Mouse (Mus musculus) lung, embryonic 16.5 days (tissue): ENCODE measurements around the gene Alk. TPM values are rescaled to one million over a fixed set of nuclear protein-coding genes. Genes with fewer than 3 reads are reported as not detected.
A peak's percentile ranks its signal among the peaks of the same experiment; 100 is the strongest.

Source experiments
- ATAC-seq: fragments of 200-750 bp; cut with Nextera tagmentation; 2 replicates; pipeline ENCODE4 v1.8.0; 2017; ENCODE audit warnings: low read depth, mild to moderate bottlenecking, moderate library complexity
- H3K27ac ChIP-seq: fragments of 300-500 bp; sonication (generic); 2 replicates; pipeline ENCODE4 v1.5.1; 2014; ENCODE audit warnings: mild to moderate bottlenecking, control low read depth, low read length
- H3K27me3 ChIP-seq: fragments of 300-500 bp; sonication (generic); 2 replicates; pipeline ENCODE4 v1.6.1; 2014; ENCODE audit warnings: low read depth, low read length, mixed read lengths; ENCODE audit not compliant: control insufficient read depth, insufficient read depth
- H3K36me3 ChIP-seq: fragments of 300-500 bp; sonication (generic); 2 replicates; pipeline ENCODE4 v1.6.1; 2014; ENCODE audit warnings: low read length; ENCODE audit not compliant: control insufficient read depth, insufficient read depth
- H3K4me1 ChIP-seq: fragments of 300-500 bp; sonication (generic); replicated peaks from 2 replicates; pipeline ENCODE4 v1.6.1; 2014; ENCODE audit warnings: low read length, mixed read lengths; ENCODE audit not compliant: control insufficient read depth, insufficient read depth
- H3K4me2 ChIP-seq: fragments of 300-500 bp; sonication (generic); 2 replicates; pipeline ENCODE4 v1.6.1; 2014; ENCODE audit warnings: low read depth, low read length, control low read depth
- H3K4me3 ChIP-seq: fragments of 300-500 bp; sonication (generic); 2 replicates; pipeline ENCODE4 v1.5.1; 2014; ENCODE audit warnings: mild to moderate bottlenecking, low read length, control low read depth
- H3K9ac ChIP-seq: fragments of 300-500 bp; sonication (generic); 2 replicates; pipeline ENCODE4 v1.6.1; 2014; ENCODE audit warnings: low read length, control low read depth
- H3K9me3 ChIP-seq: fragments of 300-500 bp; sonication (generic); 2 replicates; pipeline ENCODE4 v1.6.1; 2016; ENCODE audit warnings: low read length; ENCODE audit not compliant: control insufficient read depth
- WGBS: fragments of 180-500 bp; shearing (Covaris S2); extraction: QIAGEN DNeasy Blood & Tissue Kit; methylation state at CpG from one replicate; pipeline ENCODE4 v1.1.7; 2014; 5-methylcytosine and 5-hydroxymethylcytosine counted together
- polyA plus RNA-seq: library from polyadenylated mRNA; unstranded; fragments of >200 nt; fragmentation: Nextera tagmentation; extraction: Ambion mirVana; gene quantifications from 2 replicates; pipeline ENCODE4 v1.2.1, GENCODE M21; 2015

Alk gene
- polyA plus RNA-seq, 1 experiment from 2014 or later: not detected

DNA sequence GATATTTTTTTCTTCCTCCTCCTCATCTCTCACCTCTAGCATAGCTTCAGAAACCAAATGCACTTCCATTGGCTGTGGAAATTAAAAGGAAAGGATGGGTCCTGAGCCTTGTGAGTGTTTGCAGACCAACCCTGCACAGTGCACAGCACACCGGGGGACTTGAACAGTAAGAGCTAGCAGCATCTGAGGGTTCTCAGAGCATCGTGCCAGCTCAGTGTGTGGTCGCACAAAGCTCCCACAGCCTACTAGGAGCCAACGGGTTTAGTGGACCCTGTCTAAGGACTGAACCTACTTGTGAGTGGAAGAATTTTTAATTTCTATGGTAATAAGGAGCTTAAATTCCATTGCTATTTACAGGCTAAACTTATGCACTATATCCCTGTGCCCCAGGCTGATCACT is 58.2 kb downstream of the Alk start:
- 79% methylated on average over 4 of the region's 4 CpGs for WGBS
- Histone ChIP-seq H3K27me3 (no peaks in the 10 kb centered on the region), H3K4me2 (no peak overlapping the region), H3K4me3 (no peak overlapping the region), H3K4me1 (no peaks in the 10 kb centered on the region), H3K9me3 (no peaks in the 10 kb centered on the region), H3K27ac (no peak overlapping the region), H3K9ac (no peak overlapping the region), H3K36me3 (no peaks in the 10 kb centered on the region)
- ATAC-seq: no peak

DNA sequence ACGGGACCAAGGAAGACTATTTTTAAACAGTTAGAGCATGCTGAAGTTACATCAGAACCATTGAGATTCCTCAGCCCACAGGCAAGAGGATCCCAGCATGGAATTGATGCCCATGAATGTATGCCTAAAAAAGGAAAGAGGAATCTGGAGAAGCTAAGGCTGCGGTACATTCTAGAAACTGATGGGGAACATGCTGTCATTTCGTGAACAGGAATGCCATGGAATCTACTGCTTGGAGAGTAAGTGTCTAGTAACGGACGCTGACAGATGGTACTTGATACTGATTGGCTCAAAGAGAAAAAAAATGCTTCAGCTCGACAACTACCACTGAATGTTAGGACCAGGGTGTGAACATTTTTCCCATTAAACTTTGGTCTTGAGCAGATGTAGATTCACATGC is 69.1 kb downstream of the Alk start:
- no peak overlapping the region for H3K27ac ChIP-seq
- H3K4me1 ChIP-seq: no peaks in the 10 kb centered on the region
- no peaks in the 10 kb centered on the region for H3K9me3 ChIP-seq
- WGBS: 76% methylated on average over 6 of the region's 6 CpGs
- no peak overlapping the region for H3K4me2 ChIP-seq
- no peaks in the 10 kb centered on the region for H3K27me3 ChIP-seq
- H3K4me3 ChIP-seq: no peak overlapping the region
- H3K9ac ChIP-seq: no peak overlapping the region
- no peak for ATAC-seq
- H3K36me3 ChIP-seq: no peaks in the 10 kb centered on the region

DNA sequence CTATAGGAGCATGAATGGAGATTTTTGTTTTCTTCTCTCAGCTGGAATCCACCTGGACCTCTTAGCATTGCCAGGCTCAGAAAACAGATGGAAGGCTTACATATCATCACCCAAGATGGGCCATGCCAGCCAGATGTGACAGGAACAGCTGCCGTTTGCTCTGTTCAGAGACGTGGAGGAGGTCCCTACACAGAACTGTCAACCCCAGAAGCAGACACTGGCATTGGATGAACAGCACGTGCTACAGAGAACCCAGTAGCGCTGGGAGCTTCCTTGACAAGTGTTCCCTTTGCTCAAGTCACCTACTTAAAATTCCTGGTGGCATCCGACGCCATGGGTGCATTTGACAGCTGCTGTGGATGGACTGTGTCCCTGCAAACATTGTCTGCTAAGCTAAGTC is 72.2 kb downstream of the Alk start:
- H3K27me3 ChIP-seq: no peaks in the 10 kb centered on the region
- no peak overlapping the region for H3K27ac ChIP-seq
- H3K4me2 ChIP-seq: no peak overlapping the region
- no peak overlapping the region for H3K9ac ChIP-seq
- 52% methylated on average over 6 of the region's 6 CpGs for WGBS
- H3K4me1 ChIP-seq: no peaks in the 10 kb centered on the region
- no peak for ATAC-seq
- H3K4me3 ChIP-seq: no peak overlapping the region
- H3K9me3 ChIP-seq: no peaks in the 10 kb centered on the region
- H3K36me3 ChIP-seq: no peaks in the 10 kb centered on the region

DNA sequence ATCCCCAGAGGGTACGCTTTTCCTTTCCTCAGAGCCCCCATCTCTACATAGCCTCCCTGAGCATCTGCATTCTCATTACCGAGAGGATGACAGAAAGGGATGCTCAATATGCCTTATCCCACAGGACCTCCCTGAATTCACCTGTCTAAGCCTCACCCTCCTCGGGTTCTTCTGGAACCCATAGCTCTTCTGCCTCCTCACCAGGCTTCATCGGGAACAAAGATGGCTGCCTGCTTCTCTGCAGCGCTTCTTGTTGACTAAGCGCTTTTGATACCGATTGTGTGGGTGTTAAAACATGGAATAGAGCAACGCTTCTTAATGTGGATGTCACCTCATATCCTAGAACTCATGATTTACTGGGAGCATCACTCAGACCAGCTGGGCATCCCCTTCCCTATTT is 75.9 kb downstream of the Alk start:
- WGBS: 88% methylated on average over 8 of the region's 8 CpGs
- no peaks in the 10 kb centered on the region for H3K9me3 ChIP-seq
- no peaks in the 10 kb centered on the region for H3K4me1 ChIP-seq
- no peaks in the 10 kb centered on the region for H3K36me3 ChIP-seq
- H3K4me2 ChIP-seq: no peak overlapping the region
- H3K4me3 ChIP-seq: no peak overlapping the region
- ATAC-seq: no peak
- H3K27me3 ChIP-seq: no peaks in the 10 kb centered on the region
- no peak overlapping the region for H3K27ac ChIP-seq
- H3K9ac ChIP-seq: no peak overlapping the region

DNA sequence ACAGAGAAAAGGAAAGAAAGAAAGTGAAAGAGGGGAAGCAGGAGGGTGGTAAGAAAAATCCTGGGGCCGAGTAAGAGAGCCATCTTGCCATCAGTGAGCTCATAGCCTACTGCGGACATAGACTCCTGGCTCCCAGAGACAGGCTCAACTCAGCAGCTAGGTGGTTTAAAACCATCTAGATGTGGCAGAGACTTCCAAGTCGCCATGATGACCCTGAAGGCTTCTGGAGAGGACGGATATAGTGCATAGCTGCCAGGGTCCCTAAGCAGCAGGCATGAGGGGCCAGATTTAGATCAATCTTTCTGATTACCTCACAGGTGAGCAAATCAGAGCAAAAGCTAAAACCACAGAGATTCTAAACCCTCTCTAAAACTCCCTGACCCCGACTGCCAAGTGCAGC is 76.9 kb downstream of the Alk start:
- Histone ChIP-seq H3K9me3 (no peaks in the 10 kb centered on the region), H3K27ac (no peak overlapping the region), H3K4me3 (no peak overlapping the region), H3K4me2 (no peak overlapping the region), H3K4me1 (no peaks in the 10 kb centered on the region), H3K27me3 (no peaks in the 10 kb centered on the region), H3K36me3 (no peaks in the 10 kb centered on the region), H3K9ac (no peak overlapping the region)
- no peak for ATAC-seq
- 67% methylated on average over 5 of the region's 5 CpGs for WGBS

DNA sequence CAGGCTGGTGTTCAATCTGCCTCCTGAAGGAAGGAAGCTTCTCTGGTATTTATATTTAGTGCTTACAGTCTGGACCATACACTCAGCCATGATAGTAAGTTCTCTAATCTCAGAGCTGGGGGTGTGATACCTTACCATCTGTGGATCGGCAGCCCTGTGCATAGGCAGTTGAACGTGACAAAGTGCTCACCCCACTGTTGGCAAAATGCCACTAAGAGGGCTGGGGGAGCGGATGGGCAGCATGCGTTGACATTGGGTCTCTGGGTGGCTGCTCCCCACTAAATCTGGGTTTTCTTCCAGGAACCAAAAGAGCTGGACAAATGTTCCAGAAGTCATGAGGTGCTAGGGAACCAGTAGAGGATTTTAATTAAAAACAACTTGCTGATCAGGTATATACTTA is 78.1 kb downstream of the Alk start:
- Histone ChIP-seq H3K9ac (no peak overlapping the region), H3K4me1 (no peaks in the 10 kb centered on the region), H3K27ac (no peak overlapping the region), H3K27me3 (no peaks in the 10 kb centered on the region), H3K9me3 (no peaks in the 10 kb centered on the region), H3K4me2 (no peak overlapping the region), H3K36me3 (no peaks in the 10 kb centered on the region), H3K4me3 (no peak overlapping the region)
- 63% methylated on average over 4 of the region's 4 CpGs for WGBS
- ATAC-seq: no peak

DNA sequence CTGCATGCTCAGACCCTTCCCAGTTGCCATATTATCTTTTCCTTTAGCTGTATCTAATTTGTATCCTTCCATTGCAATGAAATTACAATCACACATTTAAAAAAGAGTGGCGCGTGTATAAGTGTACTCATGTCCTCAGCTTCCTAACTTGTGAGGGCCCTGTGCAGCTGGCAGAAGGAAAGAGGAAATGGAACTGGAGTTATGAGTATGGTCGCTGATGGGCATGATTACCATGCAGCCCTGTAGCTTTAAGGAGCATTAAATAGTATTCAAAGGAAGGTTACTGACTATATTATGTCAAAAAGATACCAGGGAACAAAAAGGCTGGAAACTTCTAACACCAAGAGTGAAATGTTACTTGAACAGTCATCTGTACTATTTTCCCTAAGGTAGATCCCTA is 79.6 kb downstream of the Alk start:
- 80% methylated on average over 3 of the region's 3 CpGs for WGBS

DNA sequence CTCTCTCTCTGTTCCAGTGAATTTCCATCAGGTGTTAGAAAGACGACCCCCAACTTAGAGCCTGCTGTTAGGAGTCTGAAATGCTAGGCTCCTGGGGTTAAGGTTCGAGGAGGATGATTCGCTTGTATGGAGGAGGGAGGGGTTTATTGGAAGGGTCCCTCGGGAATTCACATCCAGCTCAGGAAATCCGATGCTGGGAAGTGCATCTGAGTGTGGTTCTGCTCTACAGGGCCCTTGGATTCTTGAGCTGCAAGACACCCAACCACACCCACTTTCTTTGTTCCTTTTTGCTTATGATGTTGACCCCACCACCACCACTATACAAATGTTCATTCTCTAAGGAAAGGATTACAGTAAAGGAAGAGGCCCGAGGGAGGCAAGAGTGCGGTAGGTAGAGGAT is 81.4 kb downstream of the Alk start:
- H3K4me1 ChIP-seq: no peaks in the 10 kb centered on the region
- no peak overlapping the region for H3K4me3 ChIP-seq
- no peaks in the 10 kb centered on the region for H3K27me3 ChIP-seq
- H3K36me3 ChIP-seq: no peaks in the 10 kb centered on the region
- no peak overlapping the region for H3K27ac ChIP-seq
- H3K4me2 ChIP-seq: no peak overlapping the region
- no peaks in the 10 kb centered on the region for H3K9me3 ChIP-seq
- no peak overlapping the region for H3K9ac ChIP-seq
- no peak; the same call in 1 of the 2 replicates for ATAC-seq
- 50% methylated on average over 7 of the region's 7 CpGs for WGBS

More for the DNA sequence above, 79.6 kb downstream of the Alk start:
- no peak for ATAC-seq
- Histone ChIP-seq H3K27me3 (no peaks in the 10 kb centered on the region), H3K27ac (no peak overlapping the region), H3K4me3 (no peak overlapping the region), H3K9ac (no peak overlapping the region), H3K4me2 (no peak overlapping the region), H3K36me3 (no peaks in the 10 kb centered on the region), H3K9me3 (no peaks in the 10 kb centered on the region), H3K4me1 (no peaks in the 10 kb centered on the region)

DNA sequence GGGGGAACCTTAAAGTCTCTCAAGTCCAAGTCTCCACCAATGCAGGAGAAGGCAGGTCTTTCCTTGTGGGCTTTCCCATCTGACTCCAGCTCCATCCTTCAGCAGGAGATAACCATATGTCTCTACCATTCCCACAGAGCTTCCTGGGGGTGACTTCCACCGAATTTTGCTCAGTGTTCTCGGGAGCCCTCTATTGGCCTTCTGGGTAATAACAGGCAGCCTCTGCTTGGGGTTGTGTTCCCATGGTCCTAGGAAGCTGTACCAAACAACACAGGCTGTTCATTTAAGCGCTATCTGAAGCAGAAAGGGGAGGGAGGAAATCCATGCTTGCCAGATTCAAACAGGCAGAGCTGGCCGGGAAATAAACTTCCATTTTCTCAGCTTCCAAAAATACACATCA is 82.0 kb downstream of the Alk start:
- Histone ChIP-seq H3K9me3 (no peaks in the 10 kb centered on the region), H3K27me3 (no peaks in the 10 kb centered on the region), H3K4me1 (no peaks in the 10 kb centered on the region), H3K4me3 (no peak overlapping the region), H3K27ac (no peak overlapping the region), H3K36me3 (no peaks in the 10 kb centered on the region), H3K4me2 (no peak overlapping the region), H3K9ac (no peak overlapping the region)
- peak; percentile 54; the same call in 1 of the 2 replicates for ATAC-seq
- 17% methylated on average over 4 of the region's 4 CpGs for WGBS

DNA sequence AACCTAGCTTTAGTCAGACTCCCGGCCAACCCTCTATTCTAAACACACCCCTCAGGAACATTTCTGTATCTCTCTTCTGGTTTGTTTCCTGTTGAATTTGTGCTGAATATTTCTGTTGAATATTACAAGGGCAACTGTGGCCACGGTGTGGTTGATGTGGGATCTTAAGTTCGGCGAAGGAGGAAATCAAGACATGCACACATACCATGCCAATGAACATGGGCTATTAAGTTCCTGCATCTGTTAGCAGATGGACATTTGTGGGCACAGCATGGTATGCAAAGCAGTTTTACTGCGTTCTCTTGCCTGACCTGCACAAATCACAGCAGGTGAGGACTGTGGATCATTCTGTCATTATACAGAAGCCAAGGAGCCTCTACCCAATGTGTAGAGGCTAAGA is 83.1 kb downstream of the Alk start:
- H3K4me3 ChIP-seq: no peak overlapping the region
- H3K27ac ChIP-seq: no peak overlapping the region
- no peak overlapping the region for H3K4me2 ChIP-seq
- no peaks in the 10 kb centered on the region for H3K27me3 ChIP-seq
- WGBS: 74% methylated on average over 5 of the region's 5 CpGs
- no peaks in the 10 kb centered on the region for H3K4me1 ChIP-seq
- no peak for ATAC-seq
- no peaks in the 10 kb centered on the region for H3K9me3 ChIP-seq
- H3K36me3 ChIP-seq: no peaks in the 10 kb centered on the region
- no peak overlapping the region for H3K9ac ChIP-seq
